Mouse (Mus musculus): ENCODE measurements around the gene Olfr1502.

GRCm38 (mm10) chr19:13828447-13828846 is 33.1 kb upstream of the Olfr1502 start:
- TF ChIP-seq POLR2A (IDR thresholded peaks at IDR 0.05; ENCODE audit: borderline replicate concordance, control insufficient read depth, low read depth, low read length) (no peak), CTCF (IDR thresholded peaks at IDR 0.05; ENCODE audit: control insufficient read depth, insufficient read depth, low read length) (no peak)
